Mouse (Mus musculus) heart, embryonic 14.5 days (tissue): ENCODE results near the gene Sdk1. TPM values are rescaled to one million over a fixed set of nuclear protein-coding genes. Genes with fewer than 3 reads are reported as not detected.

Experiments used
- ATAC-seq: fragments of 200-750 bp; cut with Nextera tagmentation; 2 replicates; pipeline ENCODE4 v1.8.0; 2017; ENCODE audit warnings: low read depth, moderate TSS enrichment; ENCODE audit not compliant: insufficient number of reproducible peaks, insufficient read depth, low FRiP score
- H3K27ac ChIP-seq, 2 experiments: fragments of 200-500 bp in 1 of 2; fragments of 300-500 bp in 1 of 2; sonication (generic) in 1 of 2; replicated peaks in 1 of 2; 2 replicates each; pipeline ENCODE4 v1.5.1; 2012 to 2014; ENCODE audit warnings: low read depth in 2 of 2, low read length in 2 of 2, control low read depth in 1 of 2, mild to moderate bottlenecking in 1 of 2, mixed read lengths in 1 of 2; ENCODE audit not compliant: control insufficient read depth in 1 of 2, insufficient read depth in 1 of 2
- H3K27me3 ChIP-seq: fragments of 300-500 bp; sonication (generic); 2 replicates; pipeline ENCODE4 v1.6.1; 2014; ENCODE audit warnings: mild to moderate bottlenecking, low read length, control low read depth; ENCODE audit not compliant: control insufficient read depth, insufficient read depth
- H3K36me3 ChIP-seq: fragments of 300-500 bp; sonication (generic); 2 replicates; pipeline ENCODE4 v1.6.1; 2014; ENCODE audit warnings: mild to moderate bottlenecking, control low read depth, low read length, mixed read lengths; ENCODE audit not compliant: control insufficient read depth, insufficient read depth
- H3K4me1 ChIP-seq, 2 experiments: fragments of 200-500 bp in 1 of 2; fragments of 300-500 bp in 1 of 2; sonication (generic) in 1 of 2; 2 replicates each; pipeline ENCODE4 v1.6.1; 2012 to 2014; ENCODE audit warnings: low read length in 2 of 2, control low read depth in 1 of 2, mixed read lengths in 1 of 2; ENCODE audit not compliant: control insufficient read depth in 2 of 2, insufficient read depth in 2 of 2
- H3K4me2 ChIP-seq: fragments of 300-500 bp; sonication (generic); 2 replicates; pipeline ENCODE4 v1.6.1; 2014; ENCODE audit warnings: mild to moderate bottlenecking, low read length
- H3K4me3 ChIP-seq, 2 experiments: fragments of 200-500 bp in 1 of 2; fragments of 300-500 bp in 1 of 2; sonication (generic) in 1 of 2; 2 replicates each; pipeline ENCODE4 v1.5.1; 2012 to 2014; ENCODE audit warnings: low read length in 2 of 2, mild to moderate bottlenecking in 2 of 2, control low read depth in 1 of 2, low read depth in 1 of 2, moderate library complexity in 1 of 2; ENCODE audit not compliant: control insufficient read depth in 1 of 2, insufficient read depth in 1 of 2
- H3K9ac ChIP-seq: fragments of 300-500 bp; sonication (generic); 2 replicates; pipeline ENCODE4 v1.6.1; 2014; ENCODE audit warnings: mild to moderate bottlenecking, low read length
- H3K9me3 ChIP-seq: fragments of 300-500 bp; sonication (generic); 2 replicates; pipeline ENCODE4 v1.6.1; 2016; ENCODE audit warnings: low read length, control low read depth; ENCODE audit not compliant: control insufficient read depth
- WGBS: fragments of 180-500 bp; shearing (Covaris S2); extraction: QIAGEN DNeasy Blood & Tissue Kit; methylation state at CpG from one replicate; pipeline ENCODE4 v1.1.7; 2014; 5-methylcytosine and 5-hydroxymethylcytosine counted together
- polyA plus RNA-seq: library from polyadenylated mRNA; unstranded; fragments of >200 nt; fragmentation: Nextera tagmentation; extraction: Ambion mirVana; gene quantifications from 2 replicates; pipeline ENCODE4 v1.2.1, GENCODE M21; 2014

The Sdk1 gene
- polyA plus RNA-seq, 1 experiment from 2014 or later: 2.5 TPM

- H3K4me3 ChIP-seq: no peak overlapping the region
- no peaks in the 10 kb centered on the region for H3K27me3 ChIP-seq
- 0 out of 2 replicates have a peak, but pooled peaks cover 3% of the 10 kb centered on the region for H3K9me3 ChIP-seq
- ATAC-seq: no peak
- H3K4me2 ChIP-seq: no peak overlapping the region
- H3K27ac ChIP-seq: no peak overlapping the region
- WGBS: 75% methylated on average over 1 of the region's 1 CpGs
- no peak overlapping the region for H3K9ac ChIP-seq
- H3K4me1 ChIP-seq: no peaks in the 10 kb centered on the region
- no peaks in the 10 kb centered on the region for H3K36me3 ChIP-seq
Observed at GRCm38 (mm10) chr5:141676371-141676770, 435.1 kb downstream of the Sdk1 start.

- 0 out of 2 replicates have a peak, but pooled peaks cover 3% of the 10 kb centered on the region for H3K9me3 ChIP-seq
- no peak for ATAC-seq
- no peaks in the 10 kb centered on the region for H3K36me3 ChIP-seq
- no peaks in the 10 kb centered on the region for H3K4me1 ChIP-seq
- H3K9ac ChIP-seq: no peak overlapping the region
- H3K4me2 ChIP-seq: no peak overlapping the region
- no peak overlapping the region for H3K4me3 ChIP-seq
- H3K27ac ChIP-seq: no peak overlapping the region
- H3K27me3 ChIP-seq: no peaks in the 10 kb centered on the region
- 100% methylated on average over 1 of the region's 1 CpGs for WGBS
Observed at GRCm38 (mm10) chr5:141677034-141677433, 435.7 kb downstream of the Sdk1 start.

- Histone ChIP-seq H3K36me3 (no peaks in the 10 kb centered on the region), H3K4me1 (no peaks in the 10 kb centered on the region), H3K27ac (no peak overlapping the region), H3K9ac (no peak overlapping the region), H3K27me3 (no peaks in the 10 kb centered on the region), H3K9me3 (0 out of 2 replicates have a peak, but pooled peaks cover 2% of the 10 kb centered on the region), H3K4me3 (no peak overlapping the region), H3K4me2 (no peak overlapping the region)
- ATAC-seq: no peak
- 83% methylated on average over 8 of the region's 8 CpGs for WGBS
Observed at GRCm38 (mm10) chr5:141677841-141678240, 436.6 kb downstream of the Sdk1 start.

- no peaks in the 10 kb centered on the region for H3K36me3 ChIP-seq
- no peak for ATAC-seq
- no peak overlapping the region for H3K4me3 ChIP-seq
- H3K27me3 ChIP-seq: no peaks in the 10 kb centered on the region
- H3K27ac ChIP-seq: no peak overlapping the region
- WGBS: 85% methylated on average over 7 of the region's 7 CpGs
- H3K9me3 ChIP-seq: no peaks in the 10 kb centered on the region
- H3K9ac ChIP-seq: no peak overlapping the region
- peaks cover 5 to 9% of the 10 kb centered on the region in 2 experiments; a peak in 3 of 4 replicates for H3K4me1 ChIP-seq
- no peak overlapping the region for H3K4me2 ChIP-seq
Observed at GRCm38 (mm10) chr5:141686876-141687420, 445.7 kb downstream of the Sdk1 start.

- Histone ChIP-seq H3K4me3 (no peak overlapping the region), H3K9ac (no peak overlapping the region), H3K27me3 (no peaks in the 10 kb centered on the region), H3K36me3 (no peaks in the 10 kb centered on the region), H3K9me3 (no peaks in the 10 kb centered on the region), H3K4me1 (peaks cover 19 to 27% of the 10 kb centered on the region in 2 experiments), H3K4me2 (no peak overlapping the region), H3K27ac (no peak overlapping the region)
- no peak for ATAC-seq
- whole genome bisulfite sequencing: 86% methylated on average over 12 of the region's 12 CpGs
Observed at GRCm38 (mm10) chr5:141689442-141690105, 448.3 kb downstream of the Sdk1 start.

- peaks cover 21 to 27% of the 10 kb centered on the region in 2 experiments for H3K4me1 ChIP-seq
- no peaks in the 10 kb centered on the region for H3K9me3 ChIP-seq
- H3K36me3 ChIP-seq: no peaks in the 10 kb centered on the region
- no peak overlapping the region for H3K4me2 ChIP-seq
- peak overlapping the region; percentile 4 to 19; a peak in 1 of 4 replicates for H3K27ac ChIP-seq
- ATAC-seq: peak; percentile 59
- WGBS: 44% methylated on average over 7 of the region's 7 CpGs
- no peak overlapping the region for H3K9ac ChIP-seq
- no peaks in the 10 kb centered on the region for H3K27me3 ChIP-seq
- H3K4me3 ChIP-seq: no peak overlapping the region
Observed at GRCm38 (mm10) chr5:141691482-141691975, 450.2 kb downstream of the Sdk1 start.

GRCm38 (mm10) chr5:141693716-141694115 lies 452.4 kb downstream of the Sdk1 start:
- Histone ChIP-seq H3K4me1 (peaks cover 23 to 33% of the 10 kb centered on the region in 2 experiments), H3K9me3 (no peaks in the 10 kb centered on the region), H3K27ac (peak overlapping the region; percentile 48 to 60; a peak in 3 of 4 replicates), H3K9ac (no peak overlapping the region; the same call in 1 of the 2 replicates), H3K36me3 (no peaks in the 10 kb centered on the region), H3K4me2 (peak overlapping the region; percentile 57), H3K27me3 (no peaks in the 10 kb centered on the region), H3K4me3 (no peak overlapping the region)
- 55% methylated on average over 6 of the region's 6 CpGs for WGBS
- no peak for ATAC-seq
